Mouse (Mus musculus) embryo, embryonic 11.5 days (tissue): ENCODE results near the gene Fndc5.

Experiments used
- DNase-seq: peaks from one replicate; pipeline ENCODE4 v3.0.0-alpha.2; 2012; ENCODE audit warnings: low read depth, low spot score

Fndc5 gene

GRCm38 (mm10) chr4:129145943-129146342 is 9.1 kb downstream of the Fndc5 start:
- no peak for DNase-seq

DNA sequence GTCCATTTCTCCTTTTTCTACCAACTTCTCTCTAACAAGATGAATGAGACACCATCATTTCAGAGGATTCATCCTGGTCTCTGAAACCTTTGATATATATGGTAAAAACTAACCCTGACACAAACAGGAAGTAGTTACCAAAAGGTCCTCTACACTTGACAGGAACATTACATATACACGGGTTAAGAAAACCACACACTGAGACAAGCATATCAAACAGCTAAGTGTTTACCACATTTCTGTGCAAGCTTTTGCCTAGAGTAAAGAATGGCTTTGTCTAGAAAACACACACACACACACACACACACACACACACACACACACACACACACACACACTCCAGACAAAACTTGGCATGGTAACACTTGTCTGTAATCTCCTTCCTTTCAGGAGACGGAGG is 9.6 kb downstream of the Fndc5 start:
- DNase-seq: no peak

DNA sequence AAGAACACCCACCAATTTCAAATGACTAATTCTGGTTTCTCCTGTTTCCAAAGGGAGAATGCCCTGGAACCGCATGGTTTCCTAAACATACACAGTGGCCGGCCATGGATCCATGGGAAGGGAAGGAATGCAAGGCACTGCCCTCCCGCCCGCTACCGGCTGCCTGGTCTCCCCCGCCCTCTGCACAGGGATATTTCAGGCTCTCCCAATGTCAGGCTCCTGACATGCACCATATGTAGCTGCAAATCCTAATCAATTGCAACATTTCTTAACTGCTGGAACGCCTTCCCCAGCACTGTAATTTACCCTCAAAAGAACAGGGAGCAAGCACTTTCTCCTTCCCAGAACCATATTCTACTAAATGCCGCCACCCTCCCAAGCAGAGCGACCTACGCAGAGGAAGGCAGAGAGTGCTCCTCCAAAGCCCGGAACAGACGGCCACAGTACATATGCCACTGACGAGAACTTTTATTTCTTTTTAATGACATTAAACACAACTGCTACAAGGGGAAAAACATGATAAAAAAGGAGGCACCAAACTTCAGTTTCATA is 10.8 kb downstream of the Fndc5 start:
- DNase-seq: no peak

DNA sequence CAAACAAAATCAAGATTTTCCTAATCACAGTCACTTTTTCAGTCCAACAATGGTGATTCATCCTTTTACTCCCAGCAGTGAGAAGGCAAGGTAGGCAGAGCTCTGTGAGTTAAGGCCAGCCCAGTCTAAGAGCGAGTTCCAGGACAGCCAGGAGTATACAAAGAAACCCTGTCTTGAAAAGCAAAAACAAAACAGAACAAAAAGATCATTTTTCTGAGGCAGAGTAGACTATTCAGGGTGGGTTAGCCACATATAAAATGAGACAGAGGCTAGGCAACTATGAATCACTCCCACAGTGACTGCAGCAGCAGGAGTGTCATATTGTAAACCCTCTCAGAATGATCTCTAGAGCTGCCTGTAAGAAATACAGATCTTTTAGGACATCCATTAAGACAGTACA is 12.5 kb downstream of the Fndc5 start:
- no peak for DNase-seq

DNA sequence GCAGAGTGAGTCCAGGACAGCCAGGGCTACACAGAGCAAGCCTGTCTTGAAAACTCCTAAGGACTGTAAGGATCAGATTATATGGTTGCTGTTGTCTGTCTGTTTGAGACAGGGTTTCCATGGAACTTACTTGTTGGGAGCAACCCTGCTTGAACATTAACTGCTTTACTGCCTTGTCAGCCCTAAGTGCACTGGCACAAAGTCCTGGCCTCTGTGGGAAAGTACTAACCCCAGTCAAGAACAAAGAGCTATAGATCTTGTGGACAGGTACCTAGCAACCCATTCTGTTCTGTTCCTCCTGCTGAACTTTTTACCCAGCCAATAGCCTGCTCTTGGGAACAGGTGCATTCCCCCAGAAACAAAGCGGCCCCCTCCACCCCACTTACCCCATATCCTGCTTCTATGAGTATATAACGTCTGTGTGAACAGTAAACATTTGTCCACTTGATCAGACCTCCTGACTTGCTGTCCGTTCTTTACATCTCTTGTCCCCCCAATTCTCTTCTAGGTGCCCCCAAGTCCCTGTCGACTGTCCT is 14.5 kb downstream of the Fndc5 start:
- no peak for DNase-seq

DNA sequence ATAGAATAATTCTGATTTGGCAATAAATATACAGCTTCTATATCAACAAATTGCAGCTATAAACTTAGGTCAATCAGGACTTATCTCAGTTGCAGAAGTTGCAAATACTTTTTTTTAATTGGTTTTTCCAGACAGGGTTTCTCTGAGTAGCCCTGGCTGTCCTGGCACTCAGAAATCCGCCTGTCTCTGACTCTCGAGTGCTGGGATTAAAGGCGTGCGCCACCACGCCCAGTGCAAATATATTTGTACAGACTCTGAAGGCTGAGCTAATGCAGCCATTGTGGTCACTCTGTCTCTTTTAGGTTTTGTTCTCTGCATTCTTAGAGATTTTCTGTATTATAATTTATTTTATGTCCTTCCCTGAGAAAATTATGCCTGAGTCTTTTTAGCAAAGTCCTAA is 20.7 kb downstream of the Fndc5 start:
- DNase-seq: no peak

DNA sequence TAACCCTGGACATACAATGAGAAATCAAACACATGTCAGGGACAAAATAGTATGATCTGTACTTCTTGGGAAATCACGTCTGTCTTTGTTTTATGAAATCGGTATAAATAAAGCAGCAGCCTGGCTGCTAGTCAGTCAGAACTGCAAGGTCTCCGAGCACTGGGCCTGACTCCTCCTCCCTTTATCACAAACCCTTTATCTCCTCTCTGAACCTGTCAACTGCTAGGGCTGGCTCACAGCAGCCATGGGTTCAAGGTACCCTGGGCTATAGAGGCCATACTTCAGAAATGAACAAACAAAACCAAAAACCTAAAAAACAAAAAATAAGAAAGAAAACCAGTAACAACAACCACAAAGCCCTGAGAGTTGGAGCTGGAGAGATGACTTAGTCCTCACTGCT is 21.8 kb downstream of the Fndc5 start:
- DNase-seq: no peak

DNA sequence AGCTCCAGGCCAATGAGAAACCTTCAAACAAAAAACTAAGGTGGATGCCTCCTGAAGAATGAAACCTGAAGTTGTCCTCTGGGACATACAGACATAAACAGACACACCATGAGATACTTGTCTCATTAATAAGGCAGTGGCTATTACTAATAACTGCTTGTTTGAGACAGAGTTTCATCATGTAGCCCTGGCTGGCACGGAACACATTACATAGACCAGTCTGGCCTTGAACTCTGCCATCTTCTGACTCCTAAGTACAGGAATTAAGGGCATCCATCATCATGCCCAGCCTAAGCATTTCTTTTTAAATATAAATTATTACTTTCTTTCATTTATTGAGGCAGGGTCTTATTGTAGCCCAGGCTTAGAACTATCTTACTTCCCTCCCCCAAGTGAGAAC is 24.3 kb downstream of the Fndc5 start:
- DNase-seq: no peak

DNA sequence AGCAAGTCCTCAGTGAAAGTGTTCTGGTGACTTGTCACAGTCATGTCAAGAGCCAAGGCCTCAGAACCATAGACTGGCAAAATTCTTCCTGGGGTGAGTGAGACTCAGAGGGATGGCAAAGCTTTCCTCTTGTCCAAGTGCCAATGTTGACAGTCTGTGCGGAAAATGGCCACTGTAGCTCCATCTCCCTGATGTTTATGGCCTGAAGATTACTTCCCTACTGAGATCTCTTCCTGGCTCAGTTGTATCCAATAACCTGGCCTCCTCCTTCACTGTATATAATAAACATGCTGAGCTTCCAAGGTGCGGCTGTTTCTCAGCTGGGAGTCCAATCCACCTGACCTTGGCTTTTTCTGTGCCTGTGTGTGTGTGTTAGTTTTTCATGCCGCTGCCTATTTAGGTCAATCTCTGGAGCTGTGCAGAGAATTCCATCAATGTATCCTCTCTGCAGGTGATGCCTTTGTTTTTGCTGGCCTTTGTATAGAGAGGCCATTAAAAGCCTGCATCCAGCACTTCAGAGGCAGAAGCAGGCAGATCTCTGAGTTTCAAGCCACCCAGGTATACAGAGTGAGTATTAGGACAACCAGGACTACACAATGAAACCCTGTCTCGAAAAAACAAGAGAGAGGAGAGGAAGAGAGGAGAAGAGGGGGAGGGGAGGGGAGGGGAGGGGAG is 24.9 kb downstream of the Fndc5 start:
- DNase-seq: no peak

GRCm38 (mm10) chr4:129172529-129172928 is 35.7 kb downstream of the Fndc5 start:
- DNase-seq: no peak

- DNase-seq: no peak
Observed at GRCm38 (mm10) chr4:129179560-129179959, 42.8 kb downstream of the Fndc5 start.

GRCm38 (mm10) chr4:129188041-129188659 is 51.4 kb downstream of the Fndc5 start:
- DNase-seq: no peak

DNA sequence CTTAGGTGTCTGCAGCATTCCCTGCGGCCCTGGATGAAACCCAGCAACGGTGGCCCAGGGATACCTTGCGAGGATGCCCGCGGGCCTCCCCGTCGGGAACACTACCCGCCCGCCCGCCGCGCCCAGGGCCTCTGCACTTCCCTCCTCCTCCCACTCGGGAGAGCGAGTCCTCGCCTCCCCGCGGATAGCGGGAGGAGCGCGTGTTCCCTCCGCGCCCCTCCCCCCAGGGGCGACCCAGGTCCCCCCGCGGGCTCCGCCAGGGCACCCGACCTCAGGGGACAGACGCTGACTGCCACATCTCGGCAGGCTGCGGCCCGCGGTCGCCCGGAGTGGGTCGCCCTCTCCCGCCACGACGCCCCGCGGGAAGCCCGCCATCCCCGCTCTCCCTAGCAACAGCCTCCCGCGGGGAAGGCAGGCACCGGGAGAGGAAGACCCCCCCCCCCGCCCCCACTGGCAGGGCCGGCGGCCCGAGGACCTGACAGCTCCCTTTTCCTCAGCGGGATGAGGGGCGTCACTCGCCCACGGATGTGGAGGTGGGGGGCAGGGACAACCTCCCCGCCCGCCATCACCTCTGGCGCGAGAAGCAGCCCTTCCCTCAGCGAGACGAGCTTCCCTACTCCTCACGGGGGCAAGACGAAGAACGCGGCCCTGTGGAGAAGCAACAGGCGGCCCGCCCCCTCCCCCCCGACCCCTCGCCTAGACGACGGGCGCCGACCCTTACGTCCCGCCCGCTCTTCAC is 52.2 kb downstream of the Fndc5 start:
- peak; percentile 45 for DNase-seq

DNA sequence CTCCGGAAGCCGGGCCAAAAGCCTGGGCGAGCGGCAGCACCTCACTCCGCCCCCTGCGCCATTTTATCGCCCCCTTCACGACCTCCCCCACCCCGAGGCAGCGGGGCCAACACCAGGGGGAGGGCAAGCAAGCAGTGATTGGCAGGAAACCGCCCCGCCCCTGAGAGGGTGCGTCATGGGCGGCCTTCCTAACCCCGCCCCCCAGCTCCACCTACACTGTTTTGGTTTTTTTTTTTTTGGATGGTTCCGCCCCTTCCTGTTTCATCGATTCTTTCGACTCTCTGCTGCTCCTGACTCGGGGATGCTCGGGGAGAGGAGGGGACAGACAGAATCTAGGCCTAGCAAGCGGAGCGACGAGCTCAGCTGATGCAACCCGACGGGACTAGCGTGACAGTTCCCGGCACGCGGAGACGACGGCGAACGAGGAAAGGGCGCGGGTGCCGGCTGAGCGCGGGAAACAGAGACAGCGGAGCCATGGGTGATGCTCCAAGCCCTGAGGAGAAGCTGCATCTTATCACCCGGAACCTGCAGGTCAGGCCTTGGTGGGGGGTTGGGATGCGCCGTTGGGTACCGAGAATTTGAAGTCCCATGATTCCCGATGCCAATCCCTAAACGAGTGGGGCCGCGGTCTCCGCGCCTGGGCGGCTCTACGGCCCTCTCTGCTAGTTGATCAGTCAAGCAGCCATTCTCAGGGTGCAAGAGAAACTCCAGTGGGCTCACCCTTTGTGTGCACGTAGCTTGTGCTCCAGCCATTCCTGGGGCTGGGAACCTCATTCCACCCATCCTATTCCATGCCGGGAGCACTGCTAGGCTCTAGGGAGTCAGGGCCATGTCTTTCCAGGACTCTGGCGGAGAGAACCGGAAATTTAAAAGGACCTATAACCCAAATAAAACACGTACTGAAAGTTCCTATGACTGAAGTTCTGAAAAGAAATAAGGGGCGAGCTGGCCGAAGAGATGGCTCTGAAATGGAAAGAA is 53.0 kb downstream of the Fndc5 start, which contains the start of the genes S100pbp and Yars:
TSS of gene S100pbp (minus strand) at position 186 of the 978 bp plus-strand sequence.
TSS of gene Yars (plus strand) at position 219 of the 978 bp plus-strand sequence.
- DNase-seq: peak; percentile 97

GRCm38 (mm10) chr4:129190538-129190937 is 53.7 kb downstream of the Fndc5 start:
- DNase-seq: no peak

- DNase-seq: no peak
Observed at GRCm38 (mm10) chr4:129191691-129192090, 54.9 kb downstream of the Fndc5 start.
